Mouse (Mus musculus) testis, adult 2 months (tissue): ENCODE measurements around the gene Nuak1. TPM values are rescaled to one million over a fixed set of nuclear protein-coding genes. Genes with fewer than 3 reads are reported as not detected.
A peak's percentile ranks its signal among the peaks of the same experiment; 100 is the strongest.

Source experiments
- H3K27ac ChIP-seq: fragments of 200-500 bp; 2 replicates; pipeline ENCODE4 v1.5.1; 2012; ENCODE audit warnings: low read depth, low read length; ENCODE audit not compliant: control insufficient read depth, insufficient read depth
- H3K27me3 ChIP-seq: fragments of 200-500 bp; 2 replicates; pipeline ENCODE4 v1.6.1; 2012; ENCODE audit warnings: mild to moderate bottlenecking, low read length, moderate library complexity; ENCODE audit not compliant: control insufficient read depth, insufficient read depth
- H3K36me3 ChIP-seq: fragments of 200-500 bp; 2 replicates; pipeline ENCODE4 v1.6.1; 2012; ENCODE audit warnings: mild to moderate bottlenecking, low read length; ENCODE audit not compliant: control insufficient read depth, insufficient read depth
- H3K4me1 ChIP-seq: fragments of 200-500 bp; 2 replicates; pipeline ENCODE4 v1.6.1; 2012; ENCODE audit warnings: low read length; ENCODE audit not compliant: control insufficient read depth, insufficient read depth
- H3K4me3 ChIP-seq: fragments of 200-500 bp; 2 replicates; pipeline ENCODE4 v1.5.1; 2012; ENCODE audit warnings: low read depth, mild to moderate bottlenecking, low read length, moderate library complexity, mixed read lengths; ENCODE audit not compliant: control insufficient read depth
- CTCF ChIP-seq: fragments of 200-500 bp; IDR thresholded peaks from 2 replicates; pipeline ENCODE4 v1.5.1; 2012; ENCODE audit warnings: low read depth, mild to moderate bottlenecking, inconsistent platforms, low read length, moderate library complexity; ENCODE audit not compliant: control insufficient read depth, insufficient read depth, insufficient replicate concordance
- POLR2A ChIP-seq: fragments of 200-500 bp; IDR thresholded peaks from 2 replicates; pipeline ENCODE4 v1.6.1; 2012; ENCODE audit warnings: low read depth, mild to moderate bottlenecking, inconsistent platforms, low read length, moderate library complexity; ENCODE audit not compliant: control insufficient read depth
- polyA plus RNA-seq: library from polyadenylated mRNA; depleted of rRNA; stranded (reverse); fragments of >200 nt; gene quantifications from 2 replicates; pipeline ENCODE4 v1.2.3, GENCODE M21; 2012

The Nuak1 gene
- polyA plus RNA-seq, 1 experiment, result 1.6 TPM

DNA sequence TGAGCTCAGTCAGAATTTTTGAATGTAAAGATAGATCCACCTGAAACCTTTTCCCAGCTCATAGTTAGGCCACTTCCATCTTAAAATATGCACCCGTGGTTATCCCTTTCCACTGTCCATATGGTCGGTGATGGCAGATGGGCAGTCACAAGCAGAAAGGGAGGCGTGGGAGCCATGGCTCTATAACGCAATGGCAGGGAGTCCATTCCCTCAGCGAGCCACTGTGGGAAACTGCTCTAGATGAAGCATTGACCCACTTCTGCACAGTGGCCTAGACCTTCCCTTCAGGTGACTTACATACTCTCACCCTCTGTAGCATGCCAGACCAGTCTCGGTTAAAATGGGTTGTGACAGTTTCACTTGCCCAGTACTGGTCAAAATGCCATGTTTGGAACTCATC, 19.8 kb downstream of the Nuak1 start:
- TF ChIP-seq CTCF, result no peak
- no peak for TF ChIP-seq POLR2A
- H3K27ac ChIP-seq, result no peak overlapping the region
- no peaks in the 10 kb centered on the region for H3K36me3 ChIP-seq
- H3K4me1 ChIP-seq, result no peaks in the 10 kb centered on the region; the same call in 1 of the 2 replicates
- no peak overlapping the region for H3K4me3 ChIP-seq
- no peaks in the 10 kb centered on the region for H3K27me3 ChIP-seq

DNA sequence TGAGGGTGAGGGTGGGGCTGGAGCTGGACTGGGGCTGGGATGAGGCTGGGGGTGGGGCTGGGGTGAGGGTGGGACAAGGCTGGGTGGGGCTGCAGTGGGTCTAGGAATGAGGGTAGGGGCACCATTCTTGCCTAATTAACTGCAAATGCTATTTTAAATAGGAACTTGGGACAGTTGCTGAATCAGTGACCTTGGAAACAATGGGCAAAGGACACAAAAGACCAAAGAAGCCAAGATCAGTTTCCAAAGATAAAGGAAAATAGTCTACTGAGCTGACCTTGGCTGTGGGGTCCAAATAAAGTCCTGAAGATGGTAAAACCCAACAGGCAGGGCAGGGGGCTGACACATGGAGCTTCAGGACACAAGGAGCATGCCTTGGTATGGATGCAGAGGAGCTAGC, 22.0 kb downstream of the Nuak1 start:
- Histone ChIP-seq H3K36me3 (no peaks in the 10 kb centered on the region), H3K27ac (no peak overlapping the region), H3K4me1 (no peaks in the 10 kb centered on the region; the same call in 1 of the 2 replicates), H3K4me3 (no peak overlapping the region), H3K27me3 (no peaks in the 10 kb centered on the region)
- no peak for TF ChIP-seq CTCF
- TF ChIP-seq POLR2A, result no peak

DNA sequence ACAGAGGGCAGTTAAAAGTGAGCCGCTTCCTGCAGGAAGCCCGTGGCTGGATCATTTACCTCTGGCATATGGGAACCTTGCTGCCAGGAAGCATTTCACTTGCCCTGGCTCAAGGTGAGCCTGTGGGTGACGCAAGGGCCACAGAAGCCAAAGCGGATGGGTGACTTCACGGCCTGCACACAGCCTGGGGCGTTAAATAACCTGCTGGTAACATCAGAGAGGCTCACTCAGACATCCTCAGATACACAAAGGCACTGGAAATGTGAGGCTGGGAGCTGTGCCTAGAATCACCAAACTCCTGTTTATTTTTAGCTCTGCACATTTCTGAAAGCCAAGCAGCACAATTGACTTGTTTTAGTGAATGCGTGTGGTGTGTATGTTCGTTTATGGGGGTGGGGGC, 23.6 kb downstream of the Nuak1 start:
- no peak overlapping the region for H3K4me3 ChIP-seq
- no peak overlapping the region for H3K27ac ChIP-seq
- no peaks in the 10 kb centered on the region for H3K36me3 ChIP-seq
- H3K4me1 ChIP-seq, result no peaks in the 10 kb centered on the region; the same call in 1 of the 2 replicates
- no peaks in the 10 kb centered on the region for H3K27me3 ChIP-seq
- no peak for TF ChIP-seq CTCF
- no peak for TF ChIP-seq POLR2A

DNA sequence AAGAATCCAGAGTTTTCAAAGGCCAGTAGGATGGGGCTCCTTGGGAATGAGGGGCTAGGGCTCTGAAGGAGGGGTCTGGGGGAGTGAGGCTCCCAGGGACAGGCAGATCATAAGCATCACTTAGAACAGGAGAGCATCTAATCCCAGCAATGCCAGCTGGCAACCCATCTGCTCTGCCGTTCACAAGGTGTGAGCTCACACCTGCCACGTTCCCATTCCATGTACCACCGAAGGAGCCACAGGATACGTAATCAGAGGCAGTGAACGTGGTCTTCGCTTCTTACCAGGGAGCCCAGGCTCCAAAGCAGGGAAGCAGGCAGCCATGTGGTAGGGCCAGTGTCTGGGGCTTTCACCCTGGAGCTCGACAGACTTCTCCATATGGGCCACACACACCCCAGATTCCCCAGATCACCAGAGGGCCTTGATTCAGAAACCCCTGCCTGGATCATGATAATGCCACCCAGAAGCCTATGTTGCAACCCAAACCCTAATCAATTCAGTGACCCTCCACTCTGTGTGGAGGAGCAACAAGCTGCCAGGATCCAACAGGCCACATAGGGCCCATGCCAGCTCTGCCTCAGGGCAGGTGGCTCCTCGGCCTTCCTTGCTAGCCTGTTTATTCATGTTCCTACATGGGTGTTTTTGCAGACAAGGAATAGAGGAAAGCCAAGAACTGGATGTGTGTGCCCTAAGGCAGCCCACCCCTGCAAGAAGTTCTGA, 25.3 kb downstream of the Nuak1 start:
- Histone ChIP-seq H3K36me3 (no peaks in the 10 kb centered on the region), H3K27ac (no peak overlapping the region)
- TF ChIP-seq CTCF (no peak), POLR2A (no peak)

DNA sequence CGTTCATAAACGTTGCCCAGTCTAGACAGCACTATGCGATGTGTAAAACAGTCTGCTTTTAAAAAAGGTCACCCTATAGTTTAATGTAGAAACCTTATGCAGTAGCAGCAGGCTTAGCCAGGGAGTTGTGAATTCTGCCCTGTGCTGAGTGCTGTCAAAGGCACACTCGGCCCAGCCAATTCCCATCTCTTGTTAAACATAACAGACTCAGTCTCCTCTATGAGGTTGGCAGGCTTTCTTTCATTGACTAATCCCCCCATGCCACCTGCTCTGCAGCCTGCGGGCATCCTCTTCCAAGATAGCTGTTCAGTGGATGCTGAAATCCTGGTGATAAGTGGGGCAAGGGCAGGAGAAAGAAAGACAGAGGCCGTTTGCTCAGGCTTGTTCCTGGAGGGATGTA, 27.1 kb downstream of the Nuak1 start:
- Histone ChIP-seq H3K4me3 (no peak overlapping the region), H3K36me3 (no peaks in the 10 kb centered on the region), H3K4me1 (no peaks in the 10 kb centered on the region; the same call in 1 of the 2 replicates), H3K27ac (no peak overlapping the region), H3K27me3 (no peaks in the 10 kb centered on the region)
- TF ChIP-seq POLR2A (no peak), CTCF (no peak)

More for the DNA sequence above, 25.3 kb downstream of the Nuak1 start:
- H3K4me1 ChIP-seq, result no peaks in the 10 kb centered on the region; the same call in 1 of the 2 replicates
- H3K4me3 ChIP-seq, result no peak overlapping the region
- H3K27me3 ChIP-seq, result no peaks in the 10 kb centered on the region

DNA sequence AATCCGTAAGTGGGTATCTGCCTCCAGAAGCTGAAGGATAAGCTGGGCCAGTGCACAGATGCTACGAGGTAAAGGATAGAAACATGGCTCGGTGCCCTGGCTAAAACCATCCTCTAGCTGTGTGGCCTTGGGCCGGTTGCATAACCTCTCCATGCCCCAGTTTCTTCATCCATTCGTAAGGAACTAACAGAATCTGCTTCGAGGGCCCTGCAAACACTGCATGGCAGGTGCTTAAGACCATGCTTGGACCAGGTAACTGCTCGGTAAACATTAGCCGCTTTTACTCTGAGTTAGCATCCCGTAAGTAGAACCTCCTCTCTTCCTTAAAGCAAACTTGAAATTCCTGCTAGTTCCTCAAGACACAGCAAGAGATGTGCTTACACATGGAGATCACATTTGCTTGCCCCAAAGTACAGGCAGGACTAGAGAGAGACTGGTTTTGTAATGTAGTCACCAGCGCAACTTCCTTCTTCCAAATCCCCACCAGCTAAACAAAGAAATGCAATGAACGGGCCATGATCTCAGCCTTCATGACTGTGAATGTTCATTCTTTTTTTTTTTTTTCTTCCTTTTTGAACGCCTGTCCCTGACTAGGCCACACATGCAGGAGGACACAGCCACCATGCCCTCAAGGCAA, 28.0 kb downstream of the Nuak1 start:
- no peaks in the 10 kb centered on the region; the same call in 1 of the 2 replicates for H3K4me1 ChIP-seq
- 0 out of 2 replicates have a peak overlapping the region, but pooled peaks have one; percentile 29 for H3K27ac ChIP-seq
- H3K36me3 ChIP-seq, result no peaks in the 10 kb centered on the region
- no peaks in the 10 kb centered on the region for H3K27me3 ChIP-seq
- H3K4me3 ChIP-seq, result no peak overlapping the region
- TF ChIP-seq CTCF, result no peak
- TF ChIP-seq POLR2A, result no peak
